Mouse (Mus musculus) common myeloid progenitor, adult 5-6 weeks (primary cell): ENCODE data around the gene Cldnd1. TPM values are rescaled to one million over a fixed set of nuclear protein-coding genes. Genes with fewer than 3 reads are reported as not detected.
A peak's percentile ranks its signal among the peaks of the same experiment; 100 is the strongest.

Experiments used
- ATAC-seq: replicated peaks from 2 replicates; pipeline ENCODE4 v1.8.0; 2016; ENCODE audit warnings: low read depth, mild to moderate bottlenecking, moderate TSS enrichment, inconsistent platforms; ENCODE audit not compliant: poor library complexity, severe bottlenecking
- total RNA-seq: library from RNA; stranded (forward); fragments of 200-1000, 187-1606 nt; gene quantifications from 2 replicates; pipeline ENCODE4 v1.2.3, GENCODE M21; 2017

Cldnd1 gene
- total RNA-seq: 24.0 TPM in 2 replicates

DNA sequence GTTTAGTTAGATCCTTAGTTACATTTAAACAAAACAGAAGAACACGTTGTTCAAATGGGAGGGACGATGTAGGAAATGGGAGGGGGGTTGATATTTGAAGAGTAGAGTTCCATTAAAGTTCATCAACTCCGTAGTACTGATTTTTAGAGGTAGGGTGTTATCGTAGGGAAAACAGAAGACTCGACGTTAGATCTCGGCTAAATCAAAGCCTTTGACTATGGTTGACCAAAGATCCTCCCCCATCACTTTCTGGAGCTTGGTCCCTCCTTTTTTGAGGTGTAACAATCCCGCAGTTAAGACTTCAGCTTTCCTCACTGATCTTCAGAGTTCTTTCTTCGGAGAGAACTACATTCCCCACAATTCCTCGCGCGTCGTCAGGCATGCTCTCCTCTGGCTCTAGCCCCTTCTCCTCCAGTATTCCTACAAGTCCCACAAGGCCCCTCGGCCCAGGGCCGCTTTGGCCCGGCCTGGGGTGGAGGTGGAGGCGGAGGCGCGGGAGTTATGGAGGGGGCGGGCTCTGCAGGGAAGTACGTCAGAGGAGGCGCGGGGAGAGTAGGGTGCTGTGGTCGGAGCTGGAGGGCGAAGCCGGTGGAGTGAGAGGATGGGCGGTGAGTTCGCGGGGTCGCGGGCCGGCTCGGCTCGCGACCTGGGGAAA is at the start of gene Cldnd1:
TSS of gene Cldnd1 (plus strand) at position 434 of the 655 bp plus-strand sequence.
- ATAC-seq: peak; percentile 99

DNA sequence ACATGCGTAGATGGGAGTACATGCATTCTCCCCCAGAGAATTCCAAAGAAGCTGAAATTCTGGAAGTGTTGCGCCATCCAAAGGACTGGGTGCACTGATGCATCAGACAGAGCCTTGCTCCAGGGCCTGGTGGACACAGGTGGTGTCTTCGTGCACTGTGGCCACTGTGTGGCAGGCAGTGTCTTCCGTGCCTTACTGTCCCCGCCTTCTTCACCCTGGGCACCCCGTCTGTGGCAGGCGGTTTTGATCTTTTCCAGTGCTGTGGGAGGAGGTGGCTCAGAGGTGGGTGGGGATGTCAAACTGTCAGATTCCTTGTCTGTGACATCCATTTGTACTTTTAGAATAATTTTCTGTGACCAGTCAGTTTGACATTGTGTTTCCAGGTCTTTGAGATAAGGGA is 49.0 kb upstream of the Cldnd1 start:
- ATAC-seq: peak; percentile 58

DNA sequence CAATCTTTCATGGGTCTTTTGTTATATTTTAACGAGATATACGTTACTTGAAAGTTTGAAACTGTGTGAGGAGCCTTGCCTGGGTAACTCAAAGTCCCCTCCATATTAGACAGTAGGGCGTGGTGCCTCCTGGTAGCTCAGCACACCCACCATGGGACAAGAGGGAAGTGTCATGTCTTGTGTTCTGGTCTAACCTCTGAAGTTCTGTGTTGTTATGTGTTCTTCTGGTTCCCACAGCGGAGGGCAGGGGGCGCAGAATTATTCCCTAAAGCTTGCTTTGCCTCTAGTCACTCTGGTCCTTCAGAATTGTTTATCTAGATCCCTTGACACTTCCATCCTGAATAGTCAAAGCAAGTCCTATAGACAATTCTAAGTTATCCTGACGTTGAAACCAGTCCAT is 45.7 kb upstream of the Cldnd1 start:
- ATAC-seq: no peak

DNA sequence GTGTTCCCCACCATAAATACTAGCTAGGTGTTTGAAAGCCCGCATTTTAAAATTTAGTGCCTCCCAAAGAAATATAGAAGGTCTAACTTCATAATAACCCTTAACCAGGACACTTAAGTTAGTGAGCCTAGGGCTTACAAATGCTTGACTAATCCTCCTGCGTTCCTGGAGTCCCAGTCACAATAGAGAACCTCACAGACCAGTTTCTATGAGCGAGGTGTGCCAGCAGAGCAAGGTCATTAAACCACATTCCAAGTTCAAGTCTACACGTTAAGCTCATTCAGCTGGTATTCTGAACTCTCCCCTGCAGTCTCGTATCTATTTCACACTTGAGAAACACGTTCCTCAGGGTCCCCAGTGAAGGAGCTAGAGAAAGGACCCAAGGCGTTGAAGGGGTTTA is 44.8 kb upstream of the Cldnd1 start:
- no peak for ATAC-seq

DNA sequence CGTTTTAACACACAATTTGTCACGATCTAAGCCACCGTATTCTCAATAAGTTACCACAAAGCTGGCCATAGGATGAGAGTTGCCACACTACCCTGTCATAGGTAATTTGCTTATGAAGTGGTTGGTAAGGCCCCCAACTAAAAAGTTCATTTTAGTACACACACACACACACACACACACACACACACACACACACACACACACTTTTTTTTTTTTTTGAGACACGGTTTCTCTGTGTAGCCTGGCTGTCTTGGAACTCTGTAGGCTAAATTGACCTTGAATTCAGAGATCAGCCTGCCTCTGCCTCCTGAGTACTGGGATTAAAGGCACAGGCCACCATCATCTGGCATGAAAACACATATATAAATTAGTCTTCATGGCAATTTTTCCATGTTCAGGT is 43.8 kb upstream of the Cldnd1 start:
- no peak for ATAC-seq

DNA sequence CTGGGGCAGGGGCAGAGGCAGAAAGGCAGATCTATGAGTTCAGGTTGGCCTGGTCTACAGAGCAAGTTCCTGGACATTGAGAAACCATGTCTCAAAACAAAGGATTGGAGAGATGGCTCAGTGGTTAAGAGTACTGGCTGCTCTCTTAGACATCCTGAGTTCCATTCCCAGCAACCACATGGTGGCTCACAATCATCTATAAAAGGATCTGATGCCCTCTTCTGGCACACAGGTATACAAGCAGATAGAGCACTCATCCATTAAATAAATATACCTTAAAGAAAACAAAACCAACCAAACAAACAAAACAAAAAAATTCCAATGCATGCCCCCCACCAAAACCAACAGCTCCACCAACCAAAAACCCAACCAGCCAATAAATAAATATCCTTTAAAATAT is 43.2 kb upstream of the Cldnd1 start:
- ATAC-seq: no peak

DNA sequence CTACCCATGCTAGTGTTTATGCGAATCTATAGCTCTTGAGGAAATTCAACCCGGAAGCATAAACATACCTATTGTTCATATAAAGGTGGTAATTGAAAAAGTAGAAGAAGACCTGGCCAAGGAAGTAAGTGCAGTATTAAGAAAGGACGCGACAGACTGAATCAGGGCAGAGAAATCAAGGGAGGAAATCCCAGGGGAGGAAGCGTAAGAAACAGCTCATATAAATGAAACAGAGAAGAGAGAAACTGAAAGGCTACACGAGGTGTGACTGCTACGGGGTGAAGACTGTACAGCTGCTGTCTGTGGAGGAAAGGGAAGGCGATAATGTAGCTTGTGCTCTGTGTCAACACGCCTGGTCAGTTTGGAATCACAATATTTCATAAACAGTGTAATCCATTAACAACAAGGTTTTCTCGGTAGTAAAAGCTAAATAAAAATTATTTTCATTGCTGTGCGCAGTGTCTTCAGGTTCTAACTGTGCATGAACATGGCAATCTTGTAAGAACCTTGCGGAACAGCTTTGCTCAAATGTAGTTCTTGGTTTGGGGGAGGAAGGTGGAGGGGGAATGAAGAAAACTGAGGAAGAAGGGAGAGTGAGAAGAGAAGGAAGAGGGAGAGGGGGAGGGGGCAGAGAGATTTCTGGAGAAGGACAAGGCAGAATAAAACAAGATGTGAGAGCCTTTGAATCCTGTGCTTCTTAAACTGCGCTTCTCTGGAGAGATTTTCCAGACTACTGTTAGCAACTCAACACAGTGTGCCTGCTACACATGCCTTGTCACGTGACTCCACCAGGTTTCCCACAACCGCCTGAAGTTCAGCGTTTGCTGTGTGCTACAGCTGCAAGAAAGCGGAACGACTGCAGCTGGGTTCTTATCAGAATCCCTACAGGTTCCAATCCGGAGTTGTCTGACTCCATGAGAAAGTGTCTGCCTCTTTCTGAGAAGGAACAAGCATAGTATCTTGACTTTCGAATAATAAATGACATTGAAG is 41.9 kb upstream of the Cldnd1 start:
- peak; percentile 73 for ATAC-seq

DNA sequence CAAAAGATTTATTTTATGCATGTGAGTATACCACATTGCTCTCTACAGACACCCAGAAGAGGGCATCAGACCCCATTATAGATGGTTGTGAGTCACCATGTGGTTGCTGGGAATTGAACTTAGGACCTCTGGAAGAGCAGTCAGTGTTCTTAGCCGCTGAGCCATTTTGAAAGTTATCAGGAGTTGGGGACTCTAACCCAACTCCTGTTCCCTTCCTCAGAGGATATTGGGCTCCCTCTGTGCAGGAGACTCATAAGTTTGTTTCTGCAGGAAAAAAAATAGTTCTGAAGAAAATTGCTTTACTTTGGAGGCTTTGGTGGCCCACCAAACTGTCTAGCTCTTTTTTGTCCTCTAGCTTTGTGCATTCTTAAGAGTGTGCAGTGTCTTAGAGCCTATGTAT is 39.2 kb upstream of the Cldnd1 start:
- no peak for ATAC-seq

DNA sequence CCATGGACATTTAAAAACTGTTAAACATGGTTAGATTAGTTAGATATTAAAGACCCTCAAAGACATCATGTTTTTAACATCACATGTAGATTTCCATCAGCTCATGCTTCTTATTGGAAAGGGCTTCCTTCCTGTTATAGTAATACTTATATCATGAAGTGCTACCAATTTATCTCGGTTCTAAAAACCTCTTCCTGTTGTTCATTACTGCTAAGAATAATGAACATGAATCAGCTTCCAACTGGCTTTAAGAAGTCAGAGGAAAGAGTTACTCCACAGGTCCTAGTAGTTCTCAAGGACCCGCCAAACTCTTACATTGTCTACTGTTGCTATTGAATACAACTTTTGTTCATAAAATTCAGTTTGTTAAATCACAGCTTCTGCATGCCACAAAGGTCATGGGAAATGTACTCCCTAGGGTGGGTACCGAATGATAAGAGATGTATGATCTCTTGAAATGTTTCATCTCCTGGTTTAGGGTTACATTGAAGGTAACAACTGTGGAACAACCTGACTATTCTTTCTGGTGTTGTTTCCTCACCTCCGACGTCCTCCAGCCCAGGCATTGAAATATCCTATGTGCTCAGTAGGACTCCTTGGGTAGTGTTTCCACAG is 38.0 kb upstream of the Cldnd1 start:
- ATAC-seq: no peak

DNA sequence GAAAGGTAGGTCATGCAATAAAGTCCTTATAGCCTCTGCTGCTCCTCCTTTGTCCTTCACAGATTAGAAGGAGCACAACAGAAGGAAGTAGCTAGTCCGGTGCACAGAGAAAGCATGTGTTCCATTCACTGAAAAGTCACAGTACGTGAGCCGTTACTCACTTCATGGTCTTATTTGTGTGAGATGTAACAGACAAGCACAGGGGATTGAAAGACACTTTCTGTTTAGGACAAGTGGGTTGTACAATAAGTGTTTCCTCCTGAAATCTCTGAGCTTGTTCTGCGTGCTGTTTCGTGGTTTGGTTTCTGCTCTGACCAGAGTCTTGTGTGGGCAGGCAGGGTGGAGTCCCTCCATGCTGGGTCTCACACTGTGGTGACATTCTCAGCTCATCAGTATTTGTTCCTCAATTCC is 37.4 kb upstream of the Cldnd1 start:
- peak; percentile 79 for ATAC-seq

DNA sequence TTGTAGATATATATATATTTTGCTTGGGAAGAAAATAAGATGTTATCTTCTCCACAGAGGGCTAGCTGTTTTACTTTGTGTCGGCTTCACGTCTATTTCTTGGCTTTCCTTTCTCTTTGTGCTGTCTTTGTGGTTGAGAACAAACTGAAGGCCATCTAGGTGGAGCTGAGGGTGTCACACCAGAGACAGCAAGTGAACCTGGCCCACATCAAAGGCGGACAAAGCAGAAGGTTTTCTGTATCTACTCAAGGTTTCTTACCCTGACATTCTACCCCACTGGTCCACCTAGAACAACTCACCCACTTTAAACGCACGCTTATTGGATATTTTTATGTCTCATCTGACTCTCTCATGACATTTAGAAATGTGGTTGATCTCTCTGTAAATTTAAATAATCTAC is 33.6 kb upstream of the Cldnd1 start:
- ATAC-seq: no peak

DNA sequence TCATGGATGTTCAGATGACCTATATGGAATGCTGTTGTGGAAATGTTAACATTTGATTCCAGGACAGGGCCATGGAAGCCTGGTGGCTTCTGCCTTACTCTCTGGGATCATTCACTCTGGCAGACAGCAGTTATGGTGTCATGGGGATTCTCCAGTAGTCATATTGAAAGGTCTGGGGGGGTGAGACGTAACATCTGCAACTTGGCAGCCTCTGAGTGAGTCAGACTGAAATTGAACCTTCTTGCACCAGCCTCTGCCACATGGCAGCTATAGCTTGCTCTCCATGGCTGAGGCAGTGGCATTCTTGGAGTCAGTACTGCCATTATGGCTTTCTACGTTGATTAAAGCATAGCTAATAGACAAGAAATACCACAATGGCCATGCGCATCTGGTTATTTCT is 30.9 kb upstream of the Cldnd1 start:
- no peak for ATAC-seq

DNA sequence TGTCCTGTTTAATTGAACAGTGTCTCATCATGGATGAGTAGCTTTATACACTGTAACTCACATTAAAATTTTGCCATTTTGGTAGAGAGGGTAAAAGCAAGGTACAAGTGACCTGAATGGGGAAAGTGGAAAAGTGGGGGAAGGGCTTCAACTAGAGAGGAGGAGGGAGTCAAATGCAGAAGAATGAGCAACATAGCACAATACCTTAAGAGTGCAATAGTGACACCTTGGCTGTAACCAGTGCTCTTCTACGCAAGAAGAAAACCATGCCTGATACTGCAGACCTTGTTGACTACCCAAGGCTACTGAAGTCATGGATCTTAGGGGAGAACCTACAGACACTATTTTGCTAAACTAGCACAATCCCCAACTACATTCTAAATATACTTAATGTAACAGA is 30.4 kb upstream of the Cldnd1 start:
- ATAC-seq: no peak

DNA sequence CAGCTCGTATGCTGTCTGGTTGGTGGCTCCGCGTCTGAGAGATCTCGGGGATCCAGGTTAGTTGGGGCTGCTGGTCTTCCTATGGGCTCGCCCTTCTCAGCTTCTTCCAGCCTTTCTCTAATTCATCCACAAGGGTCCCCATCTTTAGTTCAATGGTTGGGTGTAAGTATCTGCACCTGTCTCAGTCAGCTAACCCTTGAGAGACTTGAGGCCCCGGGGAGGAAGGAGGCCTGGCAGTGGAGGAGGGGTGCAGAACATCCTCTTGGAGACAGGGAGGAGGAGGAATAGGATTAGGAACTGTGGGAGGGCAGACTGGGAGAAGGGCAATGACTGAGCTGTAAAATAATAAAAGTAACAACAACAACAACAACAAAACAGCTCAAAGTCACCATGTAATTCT is 27.5 kb upstream of the Cldnd1 start:
- no peak for ATAC-seq

DNA sequence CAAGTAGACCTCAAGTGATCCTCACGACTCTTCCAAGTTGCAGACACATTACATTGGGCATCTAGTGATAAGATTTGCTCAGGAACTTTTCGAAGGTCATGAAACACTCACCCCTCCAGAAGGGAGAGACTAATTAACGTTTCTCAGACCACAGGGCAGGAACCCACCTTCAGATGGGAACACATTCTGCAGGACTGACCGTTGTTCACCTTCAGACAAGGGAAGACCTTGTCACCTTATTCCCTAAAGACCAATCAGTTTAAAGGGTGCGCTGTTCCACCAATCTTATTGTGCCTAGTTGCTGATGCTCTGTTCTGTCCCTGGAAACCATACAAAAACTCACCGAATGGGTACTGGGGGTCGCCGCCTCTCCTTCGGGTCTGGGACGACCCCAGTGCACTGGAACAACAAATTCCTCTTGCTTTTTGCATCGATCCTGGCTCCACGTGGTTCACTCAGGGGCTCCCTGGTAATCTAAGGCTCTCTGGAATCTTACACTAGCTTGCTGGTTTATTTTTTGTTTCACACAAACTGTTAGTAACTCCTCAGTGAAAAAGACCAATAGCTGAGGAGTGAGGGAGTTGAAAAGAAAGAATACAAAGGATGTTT is 26.8 kb upstream of the Cldnd1 start:
- ATAC-seq: no peak

DNA sequence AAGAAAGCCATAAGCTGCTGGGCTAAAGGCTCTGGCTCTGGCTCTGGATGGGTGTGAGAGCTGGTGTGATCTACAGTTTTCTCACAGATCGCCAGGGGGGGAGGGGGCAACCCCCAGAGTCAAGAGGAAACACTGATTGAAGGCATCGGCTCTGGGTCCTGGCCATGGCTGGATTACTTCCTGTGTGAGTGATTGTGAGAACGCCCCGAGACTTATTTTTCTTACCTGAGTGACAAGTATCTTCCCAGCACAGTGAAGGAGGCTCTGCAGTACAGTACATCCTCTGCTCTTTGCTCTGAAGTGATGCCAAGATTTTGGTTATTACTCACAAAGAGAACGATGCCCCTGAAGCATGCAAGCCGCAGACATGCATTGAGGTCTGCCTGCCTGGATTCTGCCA is 25.9 kb upstream of the Cldnd1 start:
- no peak for ATAC-seq

DNA sequence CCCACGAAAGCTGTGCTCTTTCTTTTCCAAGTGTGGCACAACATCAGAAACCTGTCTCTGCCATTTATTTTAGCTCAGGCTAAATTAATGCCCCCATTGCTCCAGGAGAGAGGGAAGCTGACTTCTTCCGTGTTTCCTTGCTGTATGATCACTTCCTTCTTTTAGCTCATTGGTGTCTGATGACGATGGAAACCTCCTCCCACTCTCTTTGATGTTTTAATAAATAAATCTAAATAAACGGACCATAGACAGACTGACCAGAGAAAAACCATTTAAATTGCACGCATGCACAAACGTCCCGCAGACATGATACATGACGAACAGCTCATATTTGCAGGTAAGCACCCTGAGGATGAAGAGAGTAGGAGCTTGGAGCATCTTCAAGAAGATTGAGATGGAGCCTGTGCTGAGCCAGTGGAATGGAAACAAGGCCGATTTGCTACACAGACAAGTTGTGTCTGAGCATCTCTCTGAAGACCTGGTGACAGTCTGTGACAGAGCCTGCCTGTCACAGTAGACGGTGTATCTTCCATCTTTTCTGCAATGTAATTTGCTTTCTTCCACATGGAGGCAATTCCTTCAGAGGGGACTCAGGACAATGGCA is 25.3 kb upstream of the Cldnd1 start:
- 0 out of 2 replicates have a peak, but pooled peaks have one; percentile 48 for ATAC-seq

DNA sequence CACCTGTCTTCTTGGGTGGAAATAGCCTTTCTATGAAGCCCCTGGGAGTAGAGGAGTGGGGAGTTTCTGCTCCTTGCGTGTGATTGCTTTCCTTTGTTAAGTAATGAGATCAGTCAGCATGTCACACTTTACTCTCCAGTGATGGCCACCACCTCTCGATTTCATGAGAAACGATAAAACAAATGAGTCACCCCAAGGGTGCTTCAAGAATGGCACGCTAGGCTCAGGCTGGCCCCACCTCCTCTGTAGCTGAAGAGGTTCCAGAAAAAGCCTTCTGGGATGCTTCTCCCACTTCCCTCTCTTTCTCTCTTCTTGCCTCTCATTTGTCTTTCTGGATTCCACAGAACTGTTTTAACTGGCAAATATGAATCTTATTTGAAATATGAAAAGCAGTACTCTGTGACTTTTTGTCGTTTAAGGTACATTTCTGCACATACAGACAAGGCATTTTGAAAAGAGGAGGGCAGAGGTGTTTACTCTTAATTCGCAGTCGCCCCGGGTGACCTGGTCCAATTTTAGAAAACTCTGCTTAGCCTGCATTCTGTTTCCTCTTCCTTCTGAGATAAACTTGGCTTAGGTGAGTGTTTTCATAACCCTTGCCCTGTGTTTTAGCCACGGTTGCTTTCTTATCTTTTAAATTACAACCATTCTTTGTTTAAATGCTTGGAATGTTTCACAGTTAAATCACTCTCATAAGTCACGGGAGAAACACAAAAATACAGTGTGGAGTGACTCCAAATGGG is 24.2 kb upstream of the Cldnd1 start:
- no peak for ATAC-seq

DNA sequence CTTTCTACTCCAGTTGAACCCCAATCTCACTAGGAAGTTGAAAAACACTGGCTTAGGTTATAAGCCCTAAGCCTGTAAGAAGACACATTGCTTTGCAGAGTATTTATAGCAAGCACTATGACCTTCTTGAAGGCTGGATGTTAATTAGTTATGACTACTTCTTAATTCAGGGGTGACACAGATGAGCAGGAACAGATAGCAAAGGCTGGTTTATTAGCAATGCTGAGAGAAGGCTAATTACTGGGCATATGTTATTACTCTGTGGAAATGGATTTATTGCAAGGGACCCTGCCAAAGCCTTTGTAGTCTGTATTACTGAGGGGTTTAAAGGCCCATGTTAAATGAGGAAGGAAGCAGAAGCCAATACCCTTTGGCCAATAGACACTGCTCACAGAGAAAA is 22.7 kb upstream of the Cldnd1 start:
- 0 out of 2 replicates have a peak, but pooled peaks have one; percentile 31 for ATAC-seq
